Mouse (Mus musculus): Measurements from ENCODE around the gene Pkd2l1. TPM values are rescaled to one million over a fixed set of nuclear protein-coding genes. Genes with fewer than 3 reads are reported as not detected.
"Not testable (repeated sequence)": the region's sequence is repeated elsewhere in the genome, so short reads cannot be mapped to it uniquely, and the experiment has no call there.

Gene Pkd2l1
- polyA plus RNA-seq, 1 experiment from 2014 or later = not detected

DNA sequence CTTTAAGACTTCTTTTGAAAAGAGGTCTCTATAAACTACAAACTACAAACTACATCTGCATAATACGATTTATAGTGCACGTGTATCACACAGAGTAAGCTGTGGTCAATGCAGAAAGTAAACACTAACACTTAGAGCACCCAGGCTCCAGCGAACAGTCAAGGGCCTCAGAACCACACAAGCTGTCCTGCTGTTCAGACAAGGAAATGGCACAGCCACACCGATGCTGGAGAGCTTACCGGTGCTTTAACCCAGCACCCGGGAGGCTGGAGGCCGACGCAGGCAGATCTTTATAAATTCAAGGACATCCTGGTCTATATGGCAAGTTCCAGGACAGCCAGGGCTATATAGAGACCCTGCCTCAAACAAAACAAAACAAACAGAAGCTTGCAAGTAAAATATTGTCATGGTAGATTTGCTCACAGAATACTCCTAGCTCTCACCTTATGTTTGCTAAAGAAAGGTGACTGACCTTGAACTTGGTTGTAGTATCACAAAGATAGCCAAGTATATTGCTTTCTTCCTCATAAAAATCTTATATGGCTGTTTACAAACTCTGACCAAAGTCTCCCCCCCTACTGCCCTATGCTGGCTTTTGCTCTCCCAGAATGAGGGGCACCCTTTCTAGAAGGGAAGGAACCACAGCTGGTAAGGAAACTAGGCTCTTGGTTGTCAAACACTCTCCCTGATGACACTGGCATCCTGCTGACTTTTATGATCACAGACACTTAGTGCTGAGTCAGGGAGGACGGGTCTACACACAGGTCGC lies 64.3 kb downstream of the Pkd2l1 start:
- no peak overlapping the region for H3K4me2 ChIP-seq (ENCODE audit: low read length)
- H3K4me3 ChIP-seq (ENCODE audit: control insufficient read depth in 1 of 2, insufficient read depth in 1 of 2, low read depth in 1 of 2, low read length in 2 of 2) = no peak overlapping the region
- no peak for ATAC-seq (ENCODE audit: insufficient number of reproducible peaks, insufficient read depth, low FRiP score, low read depth)
- no peak overlapping the region for H3K27ac ChIP-seq (replicated peaks in 1 of 2; ENCODE audit: control insufficient read depth in 1 of 2, insufficient read depth in 1 of 2, low read depth in 2 of 2, low read length in 2 of 2)
- 93% methylated on average over 10 of the region's 10 CpGs for WGBS
- H3K36me3 ChIP-seq (ENCODE audit: control insufficient read depth, insufficient read depth, low read length) = peaks cover 97% of the 10 kb centered on the region
- no peak overlapping the region for H3K9ac ChIP-seq (ENCODE audit: low read length)
- no peaks in the 10 kb centered on the region for H3K27me3 ChIP-seq (ENCODE audit: control insufficient read depth, insufficient read depth, low read length)
- no peaks in the 10 kb centered on the region for H3K9me3 ChIP-seq (ENCODE audit: control insufficient read depth, low read length)
- H3K4me1 ChIP-seq (ENCODE audit: control insufficient read depth in 2 of 2, insufficient read depth in 2 of 2, low read length in 2 of 2) = no peaks in the 10 kb centered on the region

DNA sequence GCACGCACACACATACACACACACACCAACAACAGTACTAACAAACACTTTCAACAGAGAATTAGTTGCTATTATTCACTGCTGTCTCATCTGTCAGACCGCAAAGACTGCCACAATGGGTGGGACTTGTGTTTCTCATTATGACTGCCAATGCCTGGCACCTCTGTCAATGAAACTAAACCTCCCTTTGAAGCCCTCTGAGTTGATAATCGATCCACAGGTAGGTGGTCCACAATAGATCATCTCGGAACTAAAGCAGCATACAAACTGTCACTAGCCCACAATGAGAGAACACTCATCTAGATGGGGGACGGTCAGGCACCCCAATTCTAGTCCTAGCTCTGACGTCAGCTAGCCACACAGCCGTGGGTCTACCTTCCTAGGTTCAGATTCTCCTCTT lies 71.1 kb downstream of the Pkd2l1 start:
- no peak overlapping the region for H3K27ac ChIP-seq (replicated peaks in 1 of 2; ENCODE audit: control insufficient read depth in 1 of 2, insufficient read depth in 1 of 2, low read depth in 2 of 2, low read length in 2 of 2)
- no peaks in the 10 kb centered on the region for H3K27me3 ChIP-seq (ENCODE audit: control insufficient read depth, insufficient read depth, low read length)
- H3K4me2 ChIP-seq (ENCODE audit: low read length) = no peak overlapping the region
- H3K4me1 ChIP-seq (ENCODE audit: control insufficient read depth in 2 of 2, insufficient read depth in 2 of 2, low read length in 2 of 2) = no peaks in the 10 kb centered on the region
- no peaks in the 10 kb centered on the region for H3K9me3 ChIP-seq (ENCODE audit: control insufficient read depth, low read length)
- H3K9ac ChIP-seq (ENCODE audit: low read length) = no peak overlapping the region
- peaks cover 95% of the 10 kb centered on the region for H3K36me3 ChIP-seq (ENCODE audit: control insufficient read depth, insufficient read depth, low read length)
- no peak overlapping the region for H3K4me3 ChIP-seq (ENCODE audit: control insufficient read depth in 1 of 2, insufficient read depth in 1 of 2, low read depth in 1 of 2, low read length in 2 of 2)
- ATAC-seq (ENCODE audit: insufficient number of reproducible peaks, insufficient read depth, low FRiP score, low read depth) = no peak
- 92% methylated on average over 7 of the region's 7 CpGs for WGBS

DNA sequence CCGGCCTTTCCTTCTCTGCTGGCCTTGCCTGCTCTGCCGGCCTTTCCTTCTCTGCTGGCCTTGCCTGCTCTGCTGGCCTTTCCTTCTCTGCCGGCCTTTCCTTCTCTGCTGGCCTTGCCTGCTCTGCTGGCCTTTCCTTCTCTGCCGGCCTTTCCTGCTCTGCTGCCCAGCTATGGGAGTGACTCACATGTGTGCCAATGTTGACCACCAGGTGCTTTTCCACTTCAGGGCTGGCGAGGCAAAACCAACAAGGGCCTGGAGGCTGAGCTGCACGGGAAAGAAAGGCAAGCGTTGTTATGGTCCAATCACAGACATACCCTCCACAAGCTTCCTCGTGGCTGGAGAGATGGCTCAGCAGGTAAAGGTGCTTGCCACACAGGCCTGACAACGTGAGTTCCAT lies 71.6 kb downstream of the Pkd2l1 start:
- H3K27ac ChIP-seq (replicated peaks in 1 of 2; ENCODE audit: control insufficient read depth in 1 of 2, insufficient read depth in 1 of 2, low read depth in 2 of 2, low read length in 2 of 2); H3K4me3 ChIP-seq (ENCODE audit: control insufficient read depth in 1 of 2, insufficient read depth in 1 of 2, low read depth in 1 of 2, low read length in 2 of 2); H3K9ac ChIP-seq (ENCODE audit: low read length); H3K4me2 ChIP-seq (ENCODE audit: low read length); ATAC-seq (ENCODE audit: insufficient number of reproducible peaks, insufficient read depth, low FRiP score, low read depth); H3K9me3 ChIP-seq (ENCODE audit: control insufficient read depth, low read length); H3K4me1 ChIP-seq (ENCODE audit: control insufficient read depth in 2 of 2, insufficient read depth in 2 of 2, low read length in 2 of 2); H3K27me3 ChIP-seq (ENCODE audit: control insufficient read depth, insufficient read depth, low read length): not testable (repeated sequence)
- WGBS = 92% methylated on average over 7 of the region's 9 CpGs
- H3K36me3 ChIP-seq (ENCODE audit: control insufficient read depth, insufficient read depth, low read length) = peaks cover 93% of the 10 kb centered on the region

DNA sequence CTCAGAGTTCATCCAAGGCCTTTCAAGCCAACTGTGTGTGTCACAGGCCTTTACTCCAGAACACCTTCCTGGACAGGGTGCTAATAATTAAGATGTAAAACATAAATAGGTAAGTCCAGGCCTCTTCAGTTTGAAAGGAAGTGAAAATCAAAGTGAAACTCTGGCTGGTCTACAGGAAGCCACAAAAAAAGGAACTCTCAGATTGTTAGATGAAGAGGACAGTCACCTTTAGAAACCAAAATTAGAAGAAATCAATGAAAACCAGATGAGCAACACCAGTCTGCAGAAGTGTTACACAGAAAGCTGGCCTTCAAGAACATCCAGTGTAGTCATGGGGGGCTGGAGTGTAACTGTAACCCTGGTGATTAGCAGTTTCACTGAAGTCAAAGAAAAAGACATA lies 74.4 kb downstream of the Pkd2l1 start:
- no peak for ATAC-seq (ENCODE audit: insufficient number of reproducible peaks, insufficient read depth, low FRiP score, low read depth)
- H3K36me3 ChIP-seq (ENCODE audit: control insufficient read depth, insufficient read depth, low read length) = peaks cover 91% of the 10 kb centered on the region

DNA sequence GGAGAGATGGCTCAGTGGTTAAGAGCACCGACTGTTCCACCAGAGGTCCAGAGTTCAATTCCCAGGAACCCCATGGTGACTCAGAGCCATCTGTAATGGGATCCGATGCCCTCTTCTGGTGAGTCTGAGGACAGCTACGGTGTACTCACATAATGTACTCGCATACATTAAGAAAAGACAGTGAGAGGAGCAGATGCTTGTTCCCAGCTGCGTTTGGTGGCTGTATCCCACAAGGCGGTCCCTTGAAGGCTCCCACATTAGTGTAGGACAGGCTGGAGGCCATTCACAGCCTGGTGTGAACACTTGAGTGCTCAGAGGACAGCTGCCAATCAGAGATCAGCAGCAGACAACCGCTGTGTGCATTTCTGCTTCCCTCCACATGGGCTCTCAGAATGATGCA lies 80.5 kb downstream of the Pkd2l1 start:
- Histone ChIP-seq H3K36me3 (ENCODE audit: control insufficient read depth, insufficient read depth, low read length) (peaks cover 68% of the 10 kb centered on the region), H3K4me2 (ENCODE audit: low read length) (no peak overlapping the region), H3K4me1 (ENCODE audit: control insufficient read depth in 2 of 2, insufficient read depth in 2 of 2, low read length in 2 of 2) (peaks cover 4 to 5% of the 10 kb centered on the region in 2 experiments), H3K9ac (ENCODE audit: low read length) (no peak overlapping the region), H3K4me3 (ENCODE audit: control insufficient read depth in 1 of 2, insufficient read depth in 1 of 2, low read depth in 1 of 2, low read length in 2 of 2) (no peak overlapping the region), H3K27me3 (ENCODE audit: control insufficient read depth, insufficient read depth, low read length) (no peaks in the 10 kb centered on the region), H3K9me3 (ENCODE audit: control insufficient read depth, low read length) (no peaks in the 10 kb centered on the region), H3K27ac (replicated peaks in 1 of 2; ENCODE audit: control insufficient read depth in 1 of 2, insufficient read depth in 1 of 2, low read depth in 2 of 2, low read length in 2 of 2) (no peak overlapping the region)
- 68% methylated on average over 7 of the region's 7 CpGs for WGBS
- ATAC-seq (ENCODE audit: insufficient number of reproducible peaks, insufficient read depth, low FRiP score, low read depth) = no peak

More for the DNA sequence above, 74.4 kb downstream of the Pkd2l1 start:
- Histone ChIP-seq H3K27ac (replicated peaks in 1 of 2; ENCODE audit: control insufficient read depth in 1 of 2, insufficient read depth in 1 of 2, low read depth in 2 of 2, low read length in 2 of 2) (no peak overlapping the region), H3K9ac (ENCODE audit: low read length) (no peak overlapping the region), H3K4me3 (ENCODE audit: control insufficient read depth in 1 of 2, insufficient read depth in 1 of 2, low read depth in 1 of 2, low read length in 2 of 2) (no peak overlapping the region), H3K4me1 (ENCODE audit: control insufficient read depth in 2 of 2, insufficient read depth in 2 of 2, low read length in 2 of 2) (no peaks in the 10 kb centered on the region), H3K27me3 (ENCODE audit: control insufficient read depth, insufficient read depth, low read length) (no peaks in the 10 kb centered on the region), H3K4me2 (ENCODE audit: low read length) (no peak overlapping the region), H3K9me3 (ENCODE audit: control insufficient read depth, low read length) (no peaks in the 10 kb centered on the region)

DNA sequence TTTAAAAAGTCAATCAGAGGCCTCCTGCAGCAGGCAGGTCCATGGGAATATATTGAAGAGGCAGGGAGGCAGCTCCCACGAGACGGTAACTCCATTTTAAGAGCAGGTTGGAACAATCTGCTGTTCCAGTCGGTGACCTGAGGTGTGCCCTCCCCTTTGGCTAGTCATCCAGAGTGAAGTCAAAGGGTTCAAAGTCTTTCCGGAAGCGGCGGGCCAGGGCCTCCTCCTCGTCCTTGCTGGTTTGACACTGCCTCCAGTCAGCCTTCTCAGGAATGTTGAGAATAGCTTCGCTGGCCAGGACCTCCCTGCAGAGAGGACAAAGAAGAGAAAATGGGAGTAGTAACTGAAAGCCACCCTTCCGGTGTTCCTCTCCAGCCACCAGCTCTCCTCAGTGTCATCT lies 81.9 kb downstream of the Pkd2l1 start:
- no peak overlapping the region for H3K4me2 ChIP-seq (ENCODE audit: low read length)
- no peak overlapping the region for H3K9ac ChIP-seq (ENCODE audit: low read length)
- H3K36me3 ChIP-seq (ENCODE audit: control insufficient read depth, insufficient read depth, low read length) = peaks cover 57% of the 10 kb centered on the region
- H3K27ac ChIP-seq (replicated peaks in 1 of 2; ENCODE audit: control insufficient read depth in 1 of 2, insufficient read depth in 1 of 2, low read depth in 2 of 2, low read length in 2 of 2) = no peak overlapping the region
- peaks cover 5 to 11% of the 10 kb centered on the region in 2 experiments for H3K4me1 ChIP-seq (ENCODE audit: control insufficient read depth in 2 of 2, insufficient read depth in 2 of 2, low read length in 2 of 2)
- ATAC-seq (ENCODE audit: insufficient number of reproducible peaks, insufficient read depth, low FRiP score, low read depth) = no peak
- no peak overlapping the region for H3K4me3 ChIP-seq (ENCODE audit: control insufficient read depth in 1 of 2, insufficient read depth in 1 of 2, low read depth in 1 of 2, low read length in 2 of 2)
- no peaks in the 10 kb centered on the region for H3K9me3 ChIP-seq (ENCODE audit: control insufficient read depth, low read length)
- H3K27me3 ChIP-seq (ENCODE audit: control insufficient read depth, insufficient read depth, low read length) = no peaks in the 10 kb centered on the region
- WGBS = 87% methylated on average over 9 of the region's 9 CpGs

DNA sequence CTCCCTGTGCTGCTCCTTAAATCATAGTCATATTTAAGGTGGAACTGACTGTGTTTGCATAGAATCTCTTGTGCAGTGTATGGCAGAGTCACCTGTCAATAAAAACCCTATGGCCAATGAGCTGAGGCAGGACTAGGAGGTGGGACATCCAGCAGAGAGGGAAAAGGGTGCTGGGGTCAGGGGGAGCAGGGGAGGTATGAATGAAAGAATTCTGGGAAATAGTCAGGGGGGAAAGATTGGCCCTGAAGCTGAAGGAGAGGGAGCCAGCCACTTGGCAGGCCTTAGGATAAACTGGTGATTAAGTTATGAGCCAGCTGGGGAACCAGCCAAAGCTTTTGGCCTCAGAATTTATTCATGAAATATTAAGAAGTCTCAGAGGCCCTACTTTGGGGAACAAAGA lies 83.2 kb downstream of the Pkd2l1 start:
- peaks cover 45% of the 10 kb centered on the region for H3K36me3 ChIP-seq (ENCODE audit: control insufficient read depth, insufficient read depth, low read length)
- H3K4me2 ChIP-seq (ENCODE audit: low read length) = no peak overlapping the region
- no peak overlapping the region for H3K9ac ChIP-seq (ENCODE audit: low read length)
- no peaks in the 10 kb centered on the region for H3K9me3 ChIP-seq (ENCODE audit: control insufficient read depth, low read length)
- no peaks in the 10 kb centered on the region for H3K27me3 ChIP-seq (ENCODE audit: control insufficient read depth, insufficient read depth, low read length)
- peaks cover 5 to 11% of the 10 kb centered on the region in 2 experiments for H3K4me1 ChIP-seq (ENCODE audit: control insufficient read depth in 2 of 2, insufficient read depth in 2 of 2, low read length in 2 of 2)
- H3K4me3 ChIP-seq (ENCODE audit: control insufficient read depth in 1 of 2, insufficient read depth in 1 of 2, low read depth in 1 of 2, low read length in 2 of 2) = no peak overlapping the region
- H3K27ac ChIP-seq (replicated peaks in 1 of 2; ENCODE audit: control insufficient read depth in 1 of 2, insufficient read depth in 1 of 2, low read depth in 2 of 2, low read length in 2 of 2) = no peak overlapping the region
- ATAC-seq (ENCODE audit: insufficient number of reproducible peaks, insufficient read depth, low FRiP score, low read depth) = no peak
